Mouse (Mus musculus) kidney, adult 9 months (tissue): ENCODE measurements around the gene Tas2r104.

Source experiments
- DNase-seq: peaks from one replicate; pipeline ENCODE4 v3.0.0; 2022

The Tas2r104 gene

DNA sequence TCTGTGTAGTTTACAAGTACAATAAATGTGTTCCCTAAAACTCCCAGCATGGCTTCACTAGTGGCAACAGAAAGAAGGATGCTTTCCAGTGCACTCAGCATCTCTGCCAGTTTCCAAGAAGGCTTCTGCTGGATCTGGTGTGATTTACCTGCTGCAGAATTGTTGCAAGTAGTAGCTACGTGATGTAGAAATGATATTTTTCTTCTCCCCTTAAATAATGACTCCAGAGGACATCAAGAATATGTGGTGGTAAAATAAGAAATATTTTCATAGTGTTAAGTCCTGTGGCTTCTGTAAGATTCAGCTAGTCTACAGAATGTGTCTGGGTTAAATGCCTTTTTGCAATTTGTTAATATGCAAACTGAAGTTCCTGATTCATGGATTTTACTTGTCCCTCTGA, at the start of gene Tas2r104:
Gene Tas2r104, minus strand, starts transcription at position 101 of the 400 bp plus-strand sequence.
- DNase-seq: no peak

GRCm38 (mm10) chr6:131712803-131713202, 27.3 kb upstream of the Tas2r104 start:
- DNase-seq: peak; percentile 9

- DNase-seq: no peak
These were observed 4.4 kb upstream of the Tas2r104 start, which contains the start of gene Tas2r114 for GRCm38 (mm10) chr6:131689963-131690362. TSS of gene Tas2r114 (minus strand) at chr6:131690063.

DNA sequence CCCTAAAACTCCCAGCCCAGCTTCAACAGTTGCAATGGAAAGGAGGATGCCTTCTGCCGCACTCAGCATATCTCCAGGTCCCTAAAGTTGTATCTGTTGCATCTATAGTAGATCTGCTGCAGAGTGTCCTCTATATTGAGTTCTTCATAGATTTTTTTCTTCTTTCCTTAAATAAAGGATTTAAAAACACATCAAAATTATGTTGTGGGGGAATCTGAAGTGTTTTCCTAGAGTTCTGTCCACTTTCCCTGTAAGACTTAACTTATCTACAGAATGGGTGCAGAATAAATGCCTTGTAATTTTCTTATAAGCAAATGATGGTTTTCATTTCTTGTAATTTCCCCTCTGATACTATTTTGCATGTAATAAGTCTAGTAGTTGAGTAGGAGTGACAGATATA, 1.9 kb upstream of the Tas2r104 start, which contains the start of gene Tas2r105:
Gene Tas2r105, minus strand, starts transcription at position 101 of the 400 bp plus-strand sequence.
- DNase-seq: no peak

GRCm38 (mm10) chr6:131678786-131679185, 6.8 kb downstream of the Tas2r104 start, which contains the start of gene Tas2r106:
TSS of gene Tas2r106 (minus strand) at chr6:131678886.
- DNase-seq: no peak

DNA sequence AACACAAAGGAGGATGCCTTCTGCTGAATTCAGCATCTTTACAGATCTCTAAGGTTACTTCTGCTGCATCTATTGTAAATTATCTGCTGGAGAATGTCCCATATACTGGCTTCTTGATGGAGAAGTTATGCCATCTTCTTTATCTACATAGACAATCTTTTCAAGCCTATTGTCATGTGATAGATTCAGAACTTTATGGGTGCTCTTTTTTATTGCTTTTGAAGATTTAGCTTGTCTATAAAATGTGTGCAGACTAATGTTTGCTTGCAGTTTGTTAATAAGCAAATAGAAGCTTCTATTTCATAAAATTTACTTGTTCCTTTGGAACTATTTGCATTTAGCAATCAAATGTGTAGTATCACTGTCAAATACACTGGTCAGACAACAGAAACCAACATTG, 25.5 kb downstream of the Tas2r104 start, which contains the start of gene Tas2r107:
Gene Tas2r107, minus strand, starts transcription at position 101 of the 400 bp plus-strand sequence.
- DNase-seq: no peak
